Mouse (Mus musculus): ENCODE data around the gene Rhox9. TPM values are rescaled to one million over a fixed set of nuclear protein-coding genes. Genes with fewer than 3 reads are reported as not detected.
"Not testable (repeated sequence)": the region's sequence is repeated elsewhere in the genome, so short reads cannot be mapped to it uniquely, and the experiment has no call there.

The Rhox9 gene
- not detected in 2 replicates for polyA plus RNA-seq (2012; ENCODE audit: insufficient read depth, low replicate concordance)

DNA sequence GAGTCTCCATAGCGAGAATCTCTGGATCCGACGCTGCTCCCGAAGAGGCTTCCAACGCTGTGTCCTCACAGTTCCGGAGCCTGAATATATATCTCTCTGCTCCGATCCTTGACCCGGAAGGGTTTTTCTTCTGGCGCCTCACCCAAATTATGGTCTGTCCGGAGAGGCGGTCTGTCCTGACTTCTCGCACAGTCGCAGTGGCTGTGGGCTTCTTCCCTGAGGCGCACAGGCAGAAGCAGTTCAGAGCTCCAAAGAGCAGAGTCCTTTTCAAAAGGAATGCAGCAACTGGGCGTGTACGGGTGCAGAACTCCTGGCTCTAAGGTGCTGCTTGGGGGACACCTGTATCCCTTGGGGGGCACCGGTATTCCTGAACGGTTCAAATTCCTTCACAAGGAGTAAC lies at the start of gene Rhox9:
TSS of gene Rhox9 (minus strand) at position 101 of the 400 bp plus-strand sequence.
- H3K4me1 ChIP-seq; H3K36me3 ChIP-seq (replicated peaks; ENCODE audit: low read length); H3K4me3 ChIP-seq (replicated peaks); H3K27me3 ChIP-seq (replicated peaks); H3K9me3 ChIP-seq: not testable (repeated sequence)

GRCm38 (mm10) chrX:37916311-37916710 lies 14.7 kb upstream of the Rhox9 start:
- Histone ChIP-seq H3K4me3 (replicated peaks) (no peak overlapping the region), H3K27me3 (replicated peaks) (peaks cover 2% of the 10 kb centered on the region), H3K36me3 (replicated peaks; ENCODE audit: low read length) (no peaks in the 10 kb centered on the region), H3K9me3 (no peaks in the 10 kb centered on the region), H3K4me1 (no peaks in the 10 kb centered on the region)
- TF ChIP-seq GATA1 (IDR thresholded peaks at IDR 0.05; ENCODE audit: borderline replicate concordance, low read length): no peak
- TF ChIP-seq FLI1 (IDR thresholded peaks at IDR 0.05; ENCODE audit: low read length): no peak

GRCm38 (mm10) chrX:37908581-37908980 lies 7.0 kb upstream of the Rhox9 start:
- H3K9me3 ChIP-seq: no peaks in the 10 kb centered on the region
- TF ChIP-seq FLI1 (IDR thresholded peaks at IDR 0.05; ENCODE audit: low read length) (no peak), GATA1 (IDR thresholded peaks at IDR 0.05; ENCODE audit: borderline replicate concordance, low read length) (no peak)
- no peaks in the 10 kb centered on the region for H3K4me1 ChIP-seq
- no peak overlapping the region for H3K4me3 ChIP-seq (replicated peaks)
- H3K27me3 ChIP-seq (replicated peaks): peaks cover 4% of the 10 kb centered on the region
- no peaks in the 10 kb centered on the region for H3K36me3 ChIP-seq (replicated peaks; ENCODE audit: low read length)

- Histone ChIP-seq H3K4me1 (no peaks in the 10 kb centered on the region), H3K27me3 (replicated peaks) (peaks cover 8% of the 10 kb centered on the region), H3K36me3 (replicated peaks; ENCODE audit: low read length) (no peaks in the 10 kb centered on the region), H3K4me3 (replicated peaks) (no peak overlapping the region), H3K9me3 (peaks cover 3% of the 10 kb centered on the region)
- TF ChIP-seq GATA1 (IDR thresholded peaks at IDR 0.05; ENCODE audit: borderline replicate concordance, low read length) (no peak), FLI1 (IDR thresholded peaks at IDR 0.05; ENCODE audit: low read length) (no peak)
These were observed 2.2 kb upstream of the Rhox9 start for GRCm38 (mm10) chrX:37903727-37904126.

GRCm38 (mm10) chrX:37897132-37897531 lies 4.4 kb downstream of the Rhox9 start, which contains the start of gene Rhox7b:
Gene Rhox7b, minus strand, starts transcription at chrX:37897232.
- not testable (repeated sequence) for H3K27me3 ChIP-seq (replicated peaks); H3K36me3 ChIP-seq (replicated peaks; ENCODE audit: low read length); H3K4me1 ChIP-seq; H3K4me3 ChIP-seq (replicated peaks); H3K9me3 ChIP-seq

DNA sequence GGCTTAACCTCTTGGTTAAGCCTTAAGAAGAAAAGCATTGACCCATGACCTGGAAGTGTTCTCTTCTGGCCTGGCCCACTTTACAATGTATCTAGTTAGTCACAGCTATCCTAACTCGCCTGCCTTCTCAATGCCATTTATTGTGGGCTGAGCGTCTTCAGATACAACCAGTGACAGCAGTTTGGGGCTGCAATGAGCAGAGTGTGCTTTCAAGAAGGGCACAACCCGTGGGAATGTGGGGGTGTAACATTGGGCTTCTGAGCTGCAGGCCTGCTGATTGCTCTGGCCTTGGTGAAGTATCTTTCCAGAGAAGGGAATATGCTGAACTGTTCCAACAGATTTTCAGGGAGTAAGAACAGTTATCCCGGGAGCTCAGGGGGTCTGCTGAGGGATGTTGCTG lies 22.7 kb downstream of the Rhox9 start, which contains the start of gene Rhox8:
TSS of gene Rhox8 (minus strand) at position 101 of the 400 bp plus-strand sequence.
- Histone ChIP-seq H3K9me3 (peaks cover 7% of the 10 kb centered on the region; the same call in 1 of the 2 replicates), H3K4me3 (replicated peaks) (no peak within 1 kb of the TSS), H3K4me1 (no peaks in the 10 kb centered on the region), H3K27me3 (replicated peaks) (peaks cover 7% of the 10 kb centered on the region), H3K36me3 (replicated peaks; ENCODE audit: low read length) (no peaks in the 10 kb centered on the region)
- TF ChIP-seq FLI1 (IDR thresholded peaks at IDR 0.05; ENCODE audit: low read length) (no peak), GATA1 (IDR thresholded peaks at IDR 0.05; ENCODE audit: borderline replicate concordance, low read length) (no peak)

DNA sequence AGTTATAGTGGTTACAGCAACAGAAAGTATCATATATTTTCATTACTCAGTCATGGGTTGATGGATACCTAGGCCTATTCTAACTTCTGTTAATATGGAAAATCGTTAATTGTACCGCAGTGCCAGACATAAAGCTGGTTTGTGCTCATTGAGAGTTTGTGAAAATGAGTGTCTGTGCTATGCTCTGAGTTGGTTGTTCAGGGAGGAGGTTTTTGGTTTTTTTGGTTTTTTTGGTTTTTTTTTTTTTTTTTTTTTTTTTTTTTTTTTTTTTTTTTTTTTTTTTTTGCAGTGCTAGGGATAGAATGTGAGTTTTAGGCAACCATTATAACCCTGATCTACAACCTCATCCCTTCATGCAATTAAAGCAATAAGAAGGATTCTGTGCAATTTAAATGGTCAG lies 29.9 kb downstream of the Rhox9 start:
- Histone ChIP-seq H3K36me3 (replicated peaks; ENCODE audit: low read length) (no peaks in the 10 kb centered on the region), H3K9me3 (no peaks in the 10 kb centered on the region), H3K4me1 (no peaks in the 10 kb centered on the region), H3K4me3 (replicated peaks) (no peak overlapping the region), H3K27me3 (replicated peaks) (peaks cover 4% of the 10 kb centered on the region)
- TF ChIP-seq FLI1 (IDR thresholded peaks at IDR 0.05; ENCODE audit: low read length) (no peak), GATA1 (IDR thresholded peaks at IDR 0.05; ENCODE audit: borderline replicate concordance, low read length) (no peak)

Other genes with a start within 250 kb of the Rhox9 start
- gene Rhox3h, start 233.0 kb downstream of the Rhox9 start, polyA plus RNA-seq (2012; ENCODE audit: insufficient read depth, low replicate concordance): not detected in 2 replicates
- not detected in 2 replicates for gene Rhox2h, start 228.5 kb downstream of the Rhox9 start, polyA plus RNA-seq (2012; ENCODE audit: insufficient read depth, low replicate concordance)
- gene Rhox5, start 96.9 kb downstream of the Rhox9 start, polyA plus RNA-seq (2012; ENCODE audit: insufficient read depth, low replicate concordance): not detected in 2 replicates
- gene Rhox6, start 74.9 kb downstream of the Rhox9 start, polyA plus RNA-seq (2012; ENCODE audit: insufficient read depth, low replicate concordance): not detected in 2 replicates
- not detected in 2 replicates for gene Rhox7a, start 70.1 kb downstream of the Rhox9 start, polyA plus RNA-seq (2012; ENCODE audit: insufficient read depth, low replicate concordance)
- gene Rhox8, start 22.8 kb downstream of the Rhox9 start, polyA plus RNA-seq (2012; ENCODE audit: insufficient read depth, low replicate concordance): not detected in 2 replicates
- not detected in 2 replicates for gene Rhox7b, start 4.5 kb downstream of the Rhox9 start, polyA plus RNA-seq (2012; ENCODE audit: insufficient read depth, low replicate concordance)
- gene Btg1-ps1, start 117.0 kb upstream of the Rhox9 start, polyA plus RNA-seq (2012; ENCODE audit: insufficient read depth, low replicate concordance): not detected in 2 replicates
- gene Btg1-ps2, start 141.3 kb upstream of the Rhox9 start, polyA plus RNA-seq (2012; ENCODE audit: insufficient read depth, low replicate concordance): not detected in 2 replicates
- gene Rhox10, start 164.7 kb upstream of the Rhox9 start, polyA plus RNA-seq (2012; ENCODE audit: insufficient read depth, low replicate concordance): not detected in 2 replicates
- not detected in 2 replicates for gene Rhox11, start 183.4 kb upstream of the Rhox9 start, polyA plus RNA-seq (2012; ENCODE audit: insufficient read depth, low replicate concordance)
- not detected in 2 replicates for gene Rhox12, start 209.1 kb upstream of the Rhox9 start, polyA plus RNA-seq (2012; ENCODE audit: insufficient read depth, low replicate concordance)
- not detected in 2 replicates for gene Rhox13, start 219.4 kb upstream of the Rhox9 start, polyA plus RNA-seq (2012; ENCODE audit: insufficient read depth, low replicate concordance)